Mouse (Mus musculus): ENCODE measurements around the gene Zfp800.

DNA sequence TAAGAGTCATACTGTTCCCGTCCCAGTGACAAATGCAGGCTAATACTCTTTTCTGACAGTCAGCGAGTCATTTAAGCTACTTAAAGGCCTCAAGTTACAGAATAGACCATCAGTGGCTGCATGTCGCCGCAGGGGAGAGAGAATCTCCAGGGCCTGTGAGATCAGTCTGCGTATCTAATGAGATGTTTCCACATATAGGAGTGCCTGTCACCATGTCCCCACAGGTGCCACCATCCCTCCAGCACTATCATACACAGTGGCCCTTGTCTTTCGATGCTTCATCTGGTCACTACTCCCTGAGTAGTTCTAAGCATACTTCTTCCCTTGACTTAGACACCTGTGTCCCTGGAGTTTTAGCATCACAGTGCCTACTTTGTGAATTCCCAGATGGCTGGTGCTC, 68.0 kb downstream of the Zfp800 start:
- TF ChIP-seq CTCF (IDR thresholded peaks at IDR 0.05) (no peak), EP300 (IDR thresholded peaks at IDR 0.05) (no peak)

Data from lung, postnatal 0 days (tissue).